Mouse (Mus musculus): ENCODE results near the gene Pigs.

Gene Pigs

GRCm38 (mm10) chr11:78327634-78328511 is at the start of gene Pigs:
Pigs (plus strand) TSS chr11:78328415.
- DNase-seq = peak; percentile 99

- DNase-seq = no peak
Observed at GRCm38 (mm10) chr11:78278853-78279252, 49.4 kb upstream of the Pigs start.

GRCm38 (mm10) chr11:78279586-78279985 is 48.6 kb upstream of the Pigs start:
- DNase-seq = no peak

GRCm38 (mm10) chr11:78289146-78289763 is 39.0 kb upstream of the Pigs start:
- no peak for DNase-seq

- no peak for DNase-seq
Observed at GRCm38 (mm10) chr11:78290654-78291053, 37.6 kb upstream of the Pigs start, which contains the start of gene BC030499. BC030499 (plus strand) TSS chr11:78290841.

- DNase-seq = no peak
Observed at GRCm38 (mm10) chr11:78294585-78294984, 33.6 kb upstream of the Pigs start.

GRCm38 (mm10) chr11:78300917-78301316 is 27.3 kb upstream of the Pigs start:
- no peak for DNase-seq

- DNase-seq = peak; percentile 92 to 94
Observed at GRCm38 (mm10) chr11:78301357-78302084, 26.7 kb upstream of the Pigs start, which contains the start of gene Spag5. Spag5 (plus strand) TSS chr11:78301529.

- no peak for DNase-seq
Observed at GRCm38 (mm10) chr11:78305272-78305671, 22.9 kb upstream of the Pigs start.

- no peak for DNase-seq
Observed at GRCm38 (mm10) chr11:78310861-78311511, 17.2 kb upstream of the Pigs start.

GRCm38 (mm10) chr11:78313662-78314061 is 14.6 kb upstream of the Pigs start:
- DNase-seq = no peak

GRCm38 (mm10) chr11:78318411-78318810 is 9.8 kb upstream of the Pigs start:
- no peak for DNase-seq

GRCm38 (mm10) chr11:78322076-78322831 is 6.0 kb upstream of the Pigs start:
- DNase-seq = peak; percentile 47 to 59

GRCm38 (mm10) chr11:78322860-78323259 is 5.4 kb upstream of the Pigs start, which contains the start of gene Aldoc:
Aldoc (plus strand) TSS chr11:78322968.
- peak; percentile 75 to 79 for DNase-seq

- peak; percentile 90 to 91 for DNase-seq
Observed at GRCm38 (mm10) chr11:78324000-78324785, 4.0 kb upstream of the Pigs start.

- peak; percentile 64 to 66 for DNase-seq
Observed at GRCm38 (mm10) chr11:78324965-78325364, 3.2 kb upstream of the Pigs start.

GRCm38 (mm10) chr11:78327215-78327614 is 1.0 kb upstream of the Pigs start:
- no peak for DNase-seq

GRCm38 (mm10) chr11:78328512-78329056 is 369 bp downstream of the Pigs start:
- DNase-seq = no peak

GRCm38 (mm10) chr11:78332676-78333075 is 4.5 kb downstream of the Pigs start:
- DNase-seq = no peak

GRCm38 (mm10) chr11:78333992-78334391 is 5.8 kb downstream of the Pigs start:
- no peak for DNase-seq

GRCm38 (mm10) chr11:78337040-78337439 is 8.8 kb downstream of the Pigs start:
- DNase-seq = no peak

Measured in cerebellum, postnatal 10 days (tissue).